Mouse (Mus musculus): ENCODE measurements around the gene Cers3.

- TF ChIP-seq TBP (IDR thresholded peaks at IDR 0.05; ENCODE audit: low read depth, low read length) (no peak), NELFE (IDR thresholded peaks at IDR 0.05; ENCODE audit: low read depth, low read length) (no peak), ZMIZ1 (IDR thresholded peaks at IDR 0.05; ENCODE audit: low read depth, low read length) (no peak), ZNF384 (IDR thresholded peaks at IDR 0.05; ENCODE audit: low read depth, low read length) (no peak), CTCF (IDR thresholded peaks at IDR 0.05 in 2 of 3, conservative IDR thresholded peaks at IDR 0.05 in 1 of 3; ENCODE audit: control insufficient read depth in 1 of 3, insufficient read depth in 1 of 3, low read depth in 2 of 3, low read length in 3 of 3, poor library complexity in 1 of 3, severe bottlenecking in 1 of 3) (no peak), GATA1 (IDR thresholded peaks at IDR 0.05; ENCODE audit: low read depth, low read length) (no peak), EP300 (IDR thresholded peaks at IDR 0.05; ENCODE audit: low read depth in 1 of 2, low read length in 2 of 2) (no peak), POLR2A (IDR thresholded peaks at IDR 0.05; ENCODE audit: control insufficient read depth in 1 of 2, insufficient read depth in 1 of 2, low read depth in 1 of 2, low read length in 2 of 2, poor library complexity in 1 of 2) (no peak), USF2 (IDR thresholded peaks at IDR 0.05; ENCODE audit: borderline replicate concordance in 1 of 2, insufficient read depth in 1 of 2, low read depth in 1 of 2, low read length in 2 of 2) (no peak), SIN3A (IDR thresholded peaks at IDR 0.05; ENCODE audit: low read length) (no peak)
Measured at GRCm38 (mm10) chr7:66831295-66831694, 88.0 kb downstream of the Cers3 start.

Data from MEL (cell line).